Mouse (Mus musculus): Measurements from ENCODE around the gene Sae1. TPM values are rescaled to one million over a fixed set of nuclear protein-coding genes. Genes with fewer than 3 reads are reported as not detected.

The Sae1 gene
- polyA plus RNA-seq, 1 experiment, result 29.2 TPM

DNA sequence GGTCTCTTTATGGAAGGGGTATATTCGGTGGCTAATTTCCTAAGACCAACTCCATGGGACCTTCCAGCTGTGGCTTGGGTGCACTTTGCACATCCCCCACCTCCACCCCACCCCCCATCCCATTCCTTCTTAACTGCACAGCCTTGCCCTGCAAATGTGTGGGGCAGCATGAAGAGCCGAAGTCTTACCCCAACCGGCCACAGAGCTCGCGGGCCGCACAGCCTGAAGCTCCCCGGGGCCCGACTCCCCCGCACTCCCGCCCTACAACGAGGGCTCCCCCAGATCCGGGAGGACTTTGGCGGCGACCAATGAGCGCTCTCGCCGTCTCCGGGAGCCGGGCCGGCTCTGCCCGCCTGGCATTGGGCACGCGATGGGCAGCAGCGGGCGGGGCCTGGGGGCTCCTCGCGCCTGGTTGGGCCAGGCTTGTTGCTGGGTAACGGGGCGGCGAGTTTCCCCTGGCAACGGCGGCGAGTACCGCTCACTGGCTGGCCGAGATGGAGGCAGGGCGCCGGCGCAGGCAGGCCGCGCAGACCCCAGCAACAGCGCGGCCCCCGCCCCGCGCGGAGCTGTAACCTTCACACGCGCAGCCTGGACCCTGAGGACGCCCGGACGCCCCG, 88.1 kb downstream of the Sae1 start:
- WGBS, result under 1% methylated on average over 52 of the region's 52 CpGs
- TF ChIP-seq CTCF (conservative IDR thresholded peaks at IDR 0.05; ENCODE audit: insufficient read depth, insufficient read length, low read depth, low read length) (no peak), POLR2A (IDR thresholded peaks at IDR 0.05; ENCODE audit: low read depth, low read length) (no peak)
- Histone ChIP-seq H3K36me3 (ENCODE audit: control insufficient read depth, insufficient read depth, low read length) (no peaks in the 10 kb centered on the region), H3K27me3 (replicated peaks; ENCODE audit: control insufficient read depth, insufficient read depth, low read length) (no peaks in the 10 kb centered on the region), H3K4me1 (ENCODE audit: control insufficient read depth, insufficient read depth, low read length) (no peaks in the 10 kb centered on the region; the same call in 1 of the 2 replicates), H3K4me3 (ENCODE audit: insufficient read depth, low read depth, low read length) (peak overlapping the region; percentile 21; the same call in 1 of the 2 replicates), H3K27ac (ENCODE audit: insufficient read depth, low read depth, low read length) (no peak overlapping the region)
- DNase-seq, result peak; percentile 91

DNA sequence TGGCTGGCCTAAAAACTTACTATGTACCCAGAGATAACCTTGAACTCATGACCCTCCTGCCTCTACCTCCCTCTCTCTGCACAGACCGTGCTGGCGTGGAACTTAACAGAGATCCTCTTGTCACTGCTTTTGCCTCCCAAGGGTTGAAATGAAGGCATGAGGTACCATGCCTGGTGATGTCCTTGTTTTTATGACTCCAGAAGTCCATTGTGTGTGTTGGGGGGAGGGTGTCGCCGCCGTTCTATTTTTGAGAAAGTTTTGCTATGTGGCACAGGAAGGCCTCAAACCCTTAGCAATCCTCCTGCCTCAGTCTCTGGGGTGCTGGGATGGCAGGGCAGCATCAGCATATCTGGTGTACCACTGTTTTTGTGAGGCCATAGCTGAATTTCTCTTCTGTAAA, 88.7 kb downstream of the Sae1 start:
- no peak for DNase-seq
- H3K27ac ChIP-seq (ENCODE audit: insufficient read depth, low read depth, low read length), result no peak overlapping the region
- 78% methylated on average over 5 of the region's 5 CpGs for WGBS
- no peak for TF ChIP-seq CTCF (conservative IDR thresholded peaks at IDR 0.05; ENCODE audit: insufficient read depth, insufficient read length, low read depth, low read length)
- TF ChIP-seq POLR2A (IDR thresholded peaks at IDR 0.05; ENCODE audit: low read depth, low read length), result no peak
- no peaks in the 10 kb centered on the region for H3K27me3 ChIP-seq (replicated peaks; ENCODE audit: control insufficient read depth, insufficient read depth, low read length)
- no peak overlapping the region for H3K4me3 ChIP-seq (ENCODE audit: insufficient read depth, low read depth, low read length)
- H3K4me1 ChIP-seq (ENCODE audit: control insufficient read depth, insufficient read depth, low read length), result no peaks in the 10 kb centered on the region; the same call in 1 of the 2 replicates
- no peaks in the 10 kb centered on the region for H3K36me3 ChIP-seq (ENCODE audit: control insufficient read depth, insufficient read depth, low read length)

DNA sequence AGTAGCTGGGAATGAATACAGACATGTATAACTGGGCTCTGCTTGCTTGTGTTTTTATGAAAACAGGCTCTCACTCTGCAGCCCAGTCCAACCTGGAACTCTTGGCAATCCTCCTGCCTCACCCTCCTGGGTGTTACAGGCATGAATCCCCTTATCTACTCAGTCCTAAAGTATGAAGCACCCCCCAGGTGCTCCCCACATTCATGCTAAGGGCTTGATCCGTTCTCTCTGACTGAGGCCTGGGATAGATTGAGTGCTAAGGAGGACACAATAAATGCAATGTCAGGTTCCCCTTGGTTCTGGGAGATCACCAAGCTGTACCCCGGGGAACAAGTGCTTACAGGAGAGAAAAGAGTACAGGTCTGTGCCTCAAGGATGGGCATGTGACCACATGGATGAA, 90.0 kb downstream of the Sae1 start:
- H3K36me3 ChIP-seq (ENCODE audit: control insufficient read depth, insufficient read depth, low read length), result no peaks in the 10 kb centered on the region
- no peaks in the 10 kb centered on the region; the same call in 1 of the 2 replicates for H3K4me1 ChIP-seq (ENCODE audit: control insufficient read depth, insufficient read depth, low read length)
- H3K27me3 ChIP-seq (replicated peaks; ENCODE audit: control insufficient read depth, insufficient read depth, low read length), result no peaks in the 10 kb centered on the region
- no peak for DNase-seq
- TF ChIP-seq CTCF (conservative IDR thresholded peaks at IDR 0.05; ENCODE audit: insufficient read depth, insufficient read length, low read depth, low read length) (no peak), POLR2A (IDR thresholded peaks at IDR 0.05; ENCODE audit: low read depth, low read length) (no peak)
- H3K4me3 ChIP-seq (ENCODE audit: insufficient read depth, low read depth, low read length), result no peak overlapping the region
- no peak overlapping the region for H3K27ac ChIP-seq (ENCODE audit: insufficient read depth, low read depth, low read length)
- 73% methylated on average over 2 of the region's 2 CpGs for WGBS

DNA sequence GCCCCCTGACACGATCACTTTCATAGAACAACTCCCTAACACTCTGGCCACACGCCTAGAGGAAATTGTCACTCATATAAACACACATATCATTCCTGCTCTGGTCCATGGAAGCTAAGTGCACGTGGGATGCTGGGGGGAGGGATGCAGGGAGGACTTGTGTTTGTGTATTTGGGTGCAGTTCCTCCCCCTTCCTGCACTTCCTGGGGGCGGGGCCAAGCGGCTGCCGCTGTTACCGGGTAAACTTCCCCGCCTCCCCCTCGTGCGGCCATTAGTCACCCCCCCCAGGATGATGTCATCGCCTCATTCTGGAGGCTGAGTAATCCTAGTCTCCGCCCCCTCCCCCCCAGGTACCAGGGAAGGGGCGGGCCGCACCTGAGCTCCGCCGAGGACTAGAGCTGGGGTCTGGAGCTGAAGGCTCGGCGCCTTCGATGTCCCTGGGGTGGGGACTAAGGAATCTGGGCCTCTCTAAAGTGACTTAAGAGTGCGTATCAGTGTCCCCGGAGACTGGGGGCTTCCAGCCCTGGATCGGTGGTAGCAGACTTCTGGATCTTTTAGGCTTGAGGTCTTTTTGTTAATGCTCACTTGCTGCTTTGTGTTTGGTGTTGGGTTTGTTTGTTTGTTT, 90.7 kb downstream of the Sae1 start:
- no peaks in the 10 kb centered on the region; the same call in 1 of the 2 replicates for H3K4me1 ChIP-seq (ENCODE audit: control insufficient read depth, insufficient read depth, low read length)
- H3K4me3 ChIP-seq (ENCODE audit: insufficient read depth, low read depth, low read length), result peak overlapping the region; percentile 8; the same call in 1 of the 2 replicates
- no peaks in the 10 kb centered on the region for H3K27me3 ChIP-seq (replicated peaks; ENCODE audit: control insufficient read depth, insufficient read depth, low read length)
- DNase-seq, result peak; percentile 93
- WGBS, result 3% methylated on average over 22 of the region's 22 CpGs
- TF ChIP-seq CTCF (conservative IDR thresholded peaks at IDR 0.05; ENCODE audit: insufficient read depth, insufficient read length, low read depth, low read length) (0 out of 2 replicates have a peak, but pooled peaks have one; percentile 17), POLR2A (IDR thresholded peaks at IDR 0.05; ENCODE audit: low read depth, low read length) (no peak)
- H3K27ac ChIP-seq (ENCODE audit: insufficient read depth, low read depth, low read length), result peak overlapping the region; percentile 28
- H3K36me3 ChIP-seq (ENCODE audit: control insufficient read depth, insufficient read depth, low read length), result no peaks in the 10 kb centered on the region

DNA sequence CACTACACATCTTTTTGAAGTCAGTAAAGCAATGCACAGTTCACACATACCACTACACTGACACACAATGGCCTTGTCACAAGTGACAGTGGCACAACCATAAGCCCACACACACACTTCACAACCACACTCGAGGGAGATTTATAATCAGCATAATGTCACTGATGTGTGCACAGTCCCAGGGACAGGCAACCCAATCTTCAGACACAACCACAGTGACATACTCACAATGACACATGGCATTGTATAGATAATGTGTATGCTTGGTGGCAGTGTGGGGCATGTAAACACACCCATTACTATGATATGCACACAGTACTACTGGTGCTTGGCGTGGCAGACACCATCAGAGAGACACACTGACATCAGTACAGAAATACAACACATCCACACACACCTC, 91.5 kb downstream of the Sae1 start:
- Histone ChIP-seq H3K4me3 (ENCODE audit: insufficient read depth, low read depth, low read length) (no peak overlapping the region), H3K36me3 (ENCODE audit: control insufficient read depth, insufficient read depth, low read length) (no peaks in the 10 kb centered on the region), H3K27me3 (replicated peaks; ENCODE audit: control insufficient read depth, insufficient read depth, low read length) (no peaks in the 10 kb centered on the region), H3K4me1 (ENCODE audit: control insufficient read depth, insufficient read depth, low read length) (no peaks in the 10 kb centered on the region; the same call in 1 of the 2 replicates), H3K27ac (ENCODE audit: insufficient read depth, low read depth, low read length) (no peak overlapping the region; the same call in 1 of the 2 replicates)
- no peak for DNase-seq
- TF ChIP-seq CTCF (conservative IDR thresholded peaks at IDR 0.05; ENCODE audit: insufficient read depth, insufficient read length, low read depth, low read length) (no peak), POLR2A (IDR thresholded peaks at IDR 0.05; ENCODE audit: low read depth, low read length) (no peak)
- WGBS, result 29% methylated on average over 2 of the region's 2 CpGs

DNA sequence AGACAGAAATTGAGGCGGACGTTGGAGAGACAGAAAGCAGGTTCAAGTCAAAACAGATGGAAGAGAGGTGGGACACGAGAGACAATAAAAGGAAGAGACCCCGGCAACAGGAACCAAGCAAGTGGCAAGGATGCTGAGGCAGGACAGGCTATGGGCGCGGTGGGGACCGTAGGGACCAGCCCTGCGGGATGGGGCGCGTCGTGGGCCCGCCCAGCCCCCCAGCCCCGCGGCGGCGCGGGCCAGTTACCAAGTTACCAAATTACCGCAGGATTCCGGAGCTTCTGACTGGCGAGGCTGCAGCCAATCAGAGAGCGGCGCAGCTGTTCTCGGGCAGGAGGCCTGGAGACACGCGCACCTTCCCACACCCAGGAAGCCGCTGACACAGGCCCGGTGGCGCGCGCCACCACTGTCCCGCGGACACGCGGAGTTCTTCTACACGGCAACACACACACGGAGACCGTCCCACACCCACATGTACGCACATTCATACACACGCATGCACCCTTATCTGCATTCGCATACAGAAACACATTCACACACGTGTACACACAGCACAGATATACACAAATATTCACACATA, 92.2 kb downstream of the Sae1 start:
- TF ChIP-seq CTCF (conservative IDR thresholded peaks at IDR 0.05; ENCODE audit: insufficient read depth, insufficient read length, low read depth, low read length) (no peak), POLR2A (IDR thresholded peaks at IDR 0.05; ENCODE audit: low read depth, low read length) (no peak)
- 2% methylated on average over 41 of the region's 41 CpGs for whole genome bisulfite sequencing
- peak; percentile 90 for DNase-seq
- Histone ChIP-seq H3K27me3 (replicated peaks; ENCODE audit: control insufficient read depth, insufficient read depth, low read length) (no peaks in the 10 kb centered on the region), H3K4me1 (ENCODE audit: control insufficient read depth, insufficient read depth, low read length) (no peaks in the 10 kb centered on the region; the same call in 1 of the 2 replicates), H3K27ac (ENCODE audit: insufficient read depth, low read depth, low read length) (peak overlapping the region; percentile 93), H3K36me3 (ENCODE audit: control insufficient read depth, insufficient read depth, low read length) (no peaks in the 10 kb centered on the region), H3K4me3 (ENCODE audit: insufficient read depth, low read depth, low read length) (peak overlapping the region; percentile 62)

DNA sequence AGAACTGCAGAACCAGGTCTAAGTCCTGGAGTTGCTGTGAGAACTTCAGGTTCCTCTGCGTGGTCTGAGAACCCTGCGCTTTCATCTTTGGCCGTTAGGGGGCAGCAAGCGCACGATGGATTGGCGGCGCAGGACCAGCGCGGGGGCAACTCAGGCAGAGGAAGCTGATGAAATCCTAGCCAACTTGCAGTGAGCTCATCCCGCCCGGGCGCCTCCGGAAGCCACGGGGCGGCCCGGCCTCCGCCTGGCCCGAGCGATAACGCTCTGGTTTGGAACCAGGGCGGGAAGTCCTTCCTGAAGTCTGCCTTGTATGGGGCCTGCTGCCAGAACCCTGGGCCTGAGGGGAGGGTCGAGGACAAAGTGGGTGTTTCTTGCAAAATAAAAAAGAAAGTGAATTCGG, 92.8 kb downstream of the Sae1 start:
- Histone ChIP-seq H3K27ac (ENCODE audit: insufficient read depth, low read depth, low read length) (peak overlapping the region; percentile 93), H3K4me3 (ENCODE audit: insufficient read depth, low read depth, low read length) (peak overlapping the region; percentile 62), H3K27me3 (replicated peaks; ENCODE audit: control insufficient read depth, insufficient read depth, low read length) (no peaks in the 10 kb centered on the region), H3K4me1 (ENCODE audit: control insufficient read depth, insufficient read depth, low read length) (no peaks in the 10 kb centered on the region; the same call in 1 of the 2 replicates), H3K36me3 (ENCODE audit: control insufficient read depth, insufficient read depth, low read length) (no peaks in the 10 kb centered on the region)
- TF ChIP-seq CTCF (conservative IDR thresholded peaks at IDR 0.05; ENCODE audit: insufficient read depth, insufficient read length, low read depth, low read length) (peak; percentile 96), POLR2A (IDR thresholded peaks at IDR 0.05; ENCODE audit: low read depth, low read length) (no peak)
- under 1% methylated on average over 23 of the region's 23 CpGs for WGBS
- DNase-seq, result peak; percentile 96
